Mouse (Mus musculus) retina, postnatal 7 days (tissue): ENCODE measurements around the gene Gosr2.
"Not testable (repeated sequence)": the region's sequence is repeated elsewhere in the genome, so short reads cannot be mapped to it uniquely, and the experiment has no call there.

Source experiments
- DNase-seq: peaks from one replicate; pipeline ENCODE4 v3.0.0-alpha.2; 2012; ENCODE audit warnings: low read depth, low spot score

The Gosr2 gene

GRCm38 (mm10) chr11:103691036-103691435 is 6.7 kb downstream of the Gosr2 start:
- no peak for DNase-seq

- no peak for DNase-seq
Measured at GRCm38 (mm10) chr11:103688980-103689378, 8.7 kb downstream of the Gosr2 start.

- no peak for DNase-seq
Measured at GRCm38 (mm10) chr11:103688271-103688979, 9.3 kb downstream of the Gosr2 start.

DNA sequence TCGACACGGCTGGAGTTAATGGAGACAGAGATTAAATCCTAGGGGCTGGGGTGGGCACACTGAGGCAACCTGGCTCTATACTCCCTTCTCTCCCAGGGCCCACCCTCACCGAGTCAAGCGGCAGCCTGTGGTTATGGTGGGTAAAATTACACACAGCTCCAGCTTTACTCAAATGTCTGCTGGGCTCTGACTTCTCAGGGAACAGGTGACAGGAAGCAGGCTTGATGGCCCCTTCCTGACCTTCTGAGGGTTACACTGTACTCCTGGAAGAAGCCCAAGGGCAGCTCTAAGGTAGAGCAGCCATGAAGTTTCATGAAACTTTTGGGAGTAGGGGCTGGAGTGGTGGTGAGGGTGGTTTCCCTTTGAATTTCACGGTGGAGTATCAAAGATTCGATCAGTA is 11.0 kb downstream of the Gosr2 start:
- no peak for DNase-seq

GRCm38 (mm10) chr11:103685261-103685736 is 12.4 kb downstream of the Gosr2 start:
- DNase-seq = no peak

- no peak for DNase-seq
Measured at GRCm38 (mm10) chr11:103683667-103684334, 13.9 kb downstream of the Gosr2 start.

GRCm38 (mm10) chr11:103677042-103677441 is 20.7 kb downstream of the Gosr2 start:
- DNase-seq = not testable (repeated sequence)

DNA sequence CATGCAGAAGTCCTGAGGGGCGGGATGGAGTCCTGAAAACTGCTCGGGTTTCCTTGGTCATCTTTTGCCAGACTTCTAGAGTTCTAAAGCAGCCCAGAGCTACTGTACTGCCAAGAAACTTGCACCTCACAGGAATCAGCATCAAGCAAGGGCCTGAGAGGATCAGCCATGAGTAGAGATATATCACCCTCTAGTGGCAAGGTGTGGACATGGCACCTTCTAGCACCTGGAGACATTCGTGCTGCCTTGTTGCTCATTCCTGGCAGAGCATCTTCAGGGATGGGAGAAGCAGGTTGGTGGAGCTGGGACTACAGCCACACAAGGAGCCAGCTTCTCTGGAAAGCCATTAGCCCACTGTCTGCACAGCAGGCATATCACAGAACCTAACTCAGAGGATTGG is 22.1 kb downstream of the Gosr2 start:
- peak; percentile 59 for DNase-seq

GRCm38 (mm10) chr11:103666907-103667426 is 30.7 kb downstream of the Gosr2 start:
- no peak for DNase-seq

GRCm38 (mm10) chr11:103666181-103666906 is 31.4 kb downstream of the Gosr2 start:
- DNase-seq = no peak

DNA sequence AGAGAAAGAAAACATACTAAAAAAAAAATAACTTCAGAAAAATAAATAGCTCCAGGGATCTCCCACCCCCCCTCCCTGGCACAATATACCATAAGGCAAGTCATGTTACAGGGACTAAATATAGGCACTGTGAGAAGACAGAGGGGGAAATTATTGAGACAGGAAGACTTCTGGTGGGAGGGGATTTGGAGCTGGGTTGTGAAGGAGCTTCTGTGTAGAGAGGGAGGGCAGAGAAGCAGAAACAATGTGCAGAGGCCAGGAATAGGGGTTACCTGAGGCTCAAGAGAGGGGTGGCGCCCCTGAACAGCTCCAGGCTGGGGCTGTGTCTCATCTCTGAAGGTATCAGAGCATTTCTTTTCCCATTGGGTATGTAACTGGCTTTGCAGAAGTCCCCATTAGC is 32.0 kb downstream of the Gosr2 start:
- DNase-seq = no peak

- DNase-seq = no peak
Measured at GRCm38 (mm10) chr11:103663119-103663518, 34.6 kb downstream of the Gosr2 start.

- DNase-seq = no peak
Measured at GRCm38 (mm10) chr11:103662546-103662945, 35.2 kb downstream of the Gosr2 start.

GRCm38 (mm10) chr11:103661863-103662262 is 35.8 kb downstream of the Gosr2 start:
- no peak for DNase-seq

DNA sequence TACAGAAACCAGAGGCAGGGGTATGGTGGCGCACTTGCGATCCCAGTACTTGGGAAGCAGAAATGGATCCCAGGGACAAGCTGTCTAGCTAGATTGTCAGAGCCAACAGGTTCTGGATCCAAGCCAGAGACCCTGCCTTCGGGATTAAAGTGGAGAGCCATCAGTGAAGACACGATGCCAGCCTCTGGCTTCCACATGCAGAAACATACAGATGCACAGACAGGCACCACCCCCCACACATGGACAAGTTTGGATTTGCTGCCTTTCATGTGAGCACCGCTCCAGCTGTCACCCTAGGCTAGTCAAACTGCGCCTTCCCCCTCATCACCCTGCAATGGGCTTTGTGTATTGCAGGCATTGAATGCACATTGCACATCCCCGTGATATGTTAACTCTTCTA is 39.5 kb downstream of the Gosr2 start:
- no peak for DNase-seq

DNA sequence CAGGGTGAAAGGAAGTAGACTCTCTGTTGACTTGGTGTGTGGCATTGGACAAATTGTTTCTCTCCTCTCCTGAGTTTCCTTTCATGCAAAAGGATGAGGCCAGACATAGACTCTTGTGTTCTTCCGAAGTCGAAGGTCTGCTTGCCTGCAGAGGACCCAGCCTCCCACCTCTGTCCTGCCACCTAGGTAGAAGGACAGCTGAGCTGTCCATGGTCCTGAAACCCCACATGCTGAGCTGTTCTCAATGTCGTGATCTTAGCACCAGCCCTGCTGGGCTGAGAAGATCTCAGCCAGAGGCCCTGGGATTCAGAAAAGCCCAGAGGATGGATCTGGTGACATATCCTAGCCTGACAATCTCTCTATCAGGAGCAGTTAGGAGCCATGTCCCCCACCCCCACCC is 41.2 kb downstream of the Gosr2 start:
- DNase-seq = no peak

- no peak for DNase-seq
Measured at GRCm38 (mm10) chr11:103653359-103653965, 44.2 kb downstream of the Gosr2 start.

DNA sequence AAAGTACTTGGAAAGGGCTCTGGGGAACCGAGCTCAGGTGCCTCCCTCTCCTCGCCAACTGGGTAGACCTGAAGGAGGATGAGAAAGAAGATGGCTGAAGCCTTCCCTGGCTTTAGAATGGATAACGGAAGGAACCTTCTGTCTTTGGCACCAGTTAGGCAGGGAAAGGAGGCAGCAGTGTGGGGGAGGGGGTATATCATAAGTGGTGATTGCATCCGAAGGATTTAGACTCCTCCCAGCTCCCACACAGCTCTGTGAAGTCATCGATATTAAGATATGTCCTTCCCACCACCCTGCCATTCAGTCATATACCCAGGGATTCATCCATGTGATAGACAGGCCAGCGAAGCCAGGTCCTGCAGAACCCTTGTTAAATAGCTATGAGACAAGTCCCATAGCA is 46.3 kb downstream of the Gosr2 start:
- DNase-seq = no peak

GRCm38 (mm10) chr11:103649983-103650493 is 47.7 kb downstream of the Gosr2 start:
- DNase-seq = no peak

GRCm38 (mm10) chr11:103649301-103649982 is 48.3 kb downstream of the Gosr2 start, which contains the start of gene Rprml:
Rprml (plus strand) TSS chr11:103649570.
- no peak for DNase-seq

GRCm38 (mm10) chr11:103648656-103649055 is 49.0 kb downstream of the Gosr2 start:
- DNase-seq = no peak
